Mouse (Mus musculus): ENCODE results near the gene Pum2. TPM values are rescaled to one million over a fixed set of nuclear protein-coding genes. Genes with fewer than 3 reads are reported as not detected.
A peak's percentile ranks its signal among the peaks of the same experiment; 100 is the strongest.
"Not testable (repeated sequence)": the region's sequence is repeated elsewhere in the genome, so short reads cannot be mapped to it uniquely, and the experiment has no call there.

Pum2 gene
- total RNA-seq (2021): 100 to 1,000 TPM; 194 to 203 TPM

- peak; percentile 90 to 92 for DNase-seq
These were observed at the start of gene Pum2 for GRCm38 (mm10) chr12:8673974-8674306. Pum2 (plus strand) TSS chr12:8674134.

- no peak for DNase-seq
These were observed 44.4 kb upstream of the Pum2 start for GRCm38 (mm10) chr12:8629537-8629936.

- DNase-seq: no peak
These were observed 42.2 kb upstream of the Pum2 start for GRCm38 (mm10) chr12:8631691-8632090.

GRCm38 (mm10) chr12:8632737-8633365 lies 41.1 kb upstream of the Pum2 start:
- DNase-seq: no peak

- no peak for DNase-seq
These were observed 39.6 kb upstream of the Pum2 start for GRCm38 (mm10) chr12:8634306-8634705.

GRCm38 (mm10) chr12:8635546-8635945 lies 38.4 kb upstream of the Pum2 start:
- no peak for DNase-seq

GRCm38 (mm10) chr12:8636945-8637344 lies 37.0 kb upstream of the Pum2 start:
- no peak for DNase-seq

- peak; percentile 66 to 69 for DNase-seq
These were observed 35.4 kb upstream of the Pum2 start for GRCm38 (mm10) chr12:8638411-8639087.

GRCm38 (mm10) chr12:8640186-8640585 lies 33.7 kb upstream of the Pum2 start:
- DNase-seq: not testable (repeated sequence)

GRCm38 (mm10) chr12:8640711-8641424 lies 33.1 kb upstream of the Pum2 start:
- DNase-seq: peak; percentile 99

GRCm38 (mm10) chr12:8641425-8641735 lies 32.6 kb upstream of the Pum2 start:
- DNase-seq: no peak

GRCm38 (mm10) chr12:8648211-8648610 lies 25.7 kb upstream of the Pum2 start:
- DNase-seq: not testable (repeated sequence)

- not testable (repeated sequence) for DNase-seq
These were observed 23.9 kb upstream of the Pum2 start for GRCm38 (mm10) chr12:8650027-8650426.

GRCm38 (mm10) chr12:8656596-8656995 lies 17.3 kb upstream of the Pum2 start:
- no peak for DNase-seq

- DNase-seq: no peak
These were observed 16.8 kb upstream of the Pum2 start for GRCm38 (mm10) chr12:8657116-8657515.

GRCm38 (mm10) chr12:8657629-8658366 lies 16.1 kb upstream of the Pum2 start:
- DNase-seq: no peak

GRCm38 (mm10) chr12:8659406-8660279 lies 14.3 kb upstream of the Pum2 start:
- no peak for DNase-seq

- DNase-seq: no peak
These were observed 12.2 kb upstream of the Pum2 start for GRCm38 (mm10) chr12:8661747-8662146.

GRCm38 (mm10) chr12:8662175-8662574 lies 11.8 kb upstream of the Pum2 start:
- DNase-seq: no peak

GRCm38 (mm10) chr12:8662721-8663120 lies 11.2 kb upstream of the Pum2 start:
- no peak for DNase-seq

GRCm38 (mm10) chr12:8667473-8668255 lies 6.3 kb upstream of the Pum2 start:
- DNase-seq: no peak

All from layer of hippocampus, postnatal 36 days (tissue).